21 mouse cellular contexts compared by ENCODE assay signal in the genomic region with DNA sequence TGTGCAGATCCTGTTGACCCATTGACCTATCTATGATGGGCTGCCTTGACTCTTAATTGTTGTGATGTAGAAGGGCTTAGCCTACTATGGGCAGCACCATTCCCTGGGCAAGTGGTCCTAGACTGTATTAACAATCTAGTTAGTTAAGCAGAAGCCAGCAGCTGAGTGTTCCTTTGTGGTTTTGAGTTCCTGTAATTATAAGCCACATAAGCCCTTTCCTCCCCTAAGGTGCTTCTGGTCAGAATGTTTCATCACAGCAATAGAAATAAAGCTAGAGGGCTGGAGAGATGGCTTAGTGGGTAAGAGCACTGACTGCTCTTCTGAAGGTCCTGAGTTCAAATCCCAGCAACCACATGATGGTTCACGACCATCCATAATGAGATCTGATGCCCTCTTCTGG. TPM values are rescaled to one million over a fixed set of nuclear protein-coding genes. Genes with fewer than 3 reads are reported as not detected.
DNase-seq lines count a peak whose midpoint lies in the region; ATAC-seq lines count a peak whose summit lies in the region.
"Had no signal": no experiment of that assay in that cellular context is flagged by ENCODE, and none has a peak within 500 bp of the region (broad histone marks: within the 10 kb centered on the region; RNA-seq: fewer than 3 reads in every experiment).

No protein-coding gene starts in this region.

- peak; percentile 85 for DNase-seq in 416B (ENCODE audit: low read depth)
- DNase-seq in left cerebral cortex, adult 8-10 months (ENCODE audit: low spot score in 2 of 2), result no peak
- no peak for DNase-seq in neural tube, embryonic 10.5 days (ENCODE audit: extremely low spot score, low spot score)
- no peak for DNase-seq in natural killer cell, adult 2 months (ENCODE audit: low spot score in 2 of 2)
- no peak for DNase-seq in lung, postnatal 4 days
- DNase-seq: adrenal gland, adult 2 months; adrenal gland, adult 8-10 months; adrenal gland, postnatal 10 days; adrenal gland, postnatal 25 days; adrenal gland, postnatal 36 days; B cell, adult 2 months; cerebellum, adult 11 months; cerebellum, adult 11-12 months; cerebellum, adult 18-20 months had no signal

- peak; percentile 70 for ATAC-seq in granulocyte monocyte progenitor cell, adult 5-6 weeks (replicated peaks; ENCODE audit: poor library complexity, severe bottlenecking)
- ATAC-seq in megakaryocyte, adult 5-6 weeks (ENCODE audit: poor library complexity, severe bottlenecking), result peak; percentile 71
- peak; percentile 64; the same call in 1 of the 2 replicates for ATAC-seq in megakaryocyte progenitor cell, adult 5-6 weeks (replicated peaks; ENCODE audit: poor library complexity)
- ATAC-seq: activated CD4-positive, CD25-positive, alpha-beta regulatory T cell, adult 4 months; CD4-positive, CD25-positive, alpha-beta regulatory T cell, adult 4 months; Patski had no signal

RNA-seq across cellular contexts. Expression of a gene that starts 8.2 kb away (rescaled TPM):
- 6.9 and 10.4 TPM in 2 replicates for total RNA-seq in granulocyte monocyte progenitor cell, adult 5-6 weeks (2014; fragmentation: Nextera tagmentation)
- total RNA-seq in granulocyte monocyte progenitor cell, adult 5-6 weeks (2017), result 3.4 and 3.7 TPM in 2 replicates
- total RNA-seq in megakaryocyte, adult 5-6 weeks (2015), result 3.2 and 3.4 TPM in 2 replicates
- 1.5 and 2.4 TPM in 2 replicates for total RNA-seq in megakaryocyte, adult 5-6 weeks (2017)
- total RNA-seq in megakaryocyte progenitor cell, adult 5-6 weeks (2015), result 4.8 and 5.0 TPM in 2 replicates
- total RNA-seq in megakaryocyte progenitor cell, adult 5-6 weeks (2017), result 2.4 and 5.7 TPM in 2 replicates
- total RNA-seq in left cerebral cortex, adult 8-10 months (2022), result 10 to 100 TPM; 21.8 to 24.5 (median 22.0) TPM

RNA-seq across cellular contexts. Expression of a gene that starts 12.0 kb away (rescaled TPM):
- total RNA-seq in granulocyte monocyte progenitor cell, adult 5-6 weeks (2014; fragmentation: Nextera tagmentation), result 26.0 and 30.1 TPM in 2 replicates
- 17.3 and 40.0 TPM in 2 replicates for total RNA-seq in granulocyte monocyte progenitor cell, adult 5-6 weeks (2017)
- 14.9 and 16.2 TPM in 2 replicates for total RNA-seq in megakaryocyte, adult 5-6 weeks (2015)
- 30.8 and 32.9 TPM in 2 replicates for total RNA-seq in megakaryocyte, adult 5-6 weeks (2017)
- total RNA-seq in megakaryocyte progenitor cell, adult 5-6 weeks (2015), result 25.4 and 26.1 TPM in 2 replicates
- total RNA-seq in megakaryocyte progenitor cell, adult 5-6 weeks (2017), result 32.1 and 43.8 TPM in 2 replicates
- total RNA-seq in left cerebral cortex, adult 8-10 months (2022), result 10 to 100 TPM; 61.0 to 72.7 (median 62.6) TPM

RNA-seq across cellular contexts. Expression of a gene that starts 19.0 kb away (rescaled TPM):
- 0.58 and 2.0 TPM in 2 replicates for total RNA-seq in granulocyte monocyte progenitor cell, adult 5-6 weeks (2014; fragmentation: Nextera tagmentation)
- 0.90 and 1.3 TPM in 2 replicates for total RNA-seq in granulocyte monocyte progenitor cell, adult 5-6 weeks (2017)
- 0.18 and 0.25 TPM in 2 replicates for total RNA-seq in megakaryocyte, adult 5-6 weeks (2015)
- total RNA-seq in megakaryocyte, adult 5-6 weeks (2017), result 0.44 and 0.49 TPM in 2 replicates
- 0.05 and 0.27 TPM in 2 replicates for total RNA-seq in megakaryocyte progenitor cell, adult 5-6 weeks (2015)
- total RNA-seq in megakaryocyte progenitor cell, adult 5-6 weeks (2017), result 0.62 and 1.8 TPM in 2 replicates
- 1 to 10 TPM; 6.9 to 8.3 (median 7.7) TPM for total RNA-seq in left cerebral cortex, adult 8-10 months (2022)

RNA-seq across cellular contexts. Expression of a gene that starts 37.8 kb away (rescaled TPM):
- 56.9 and 57.9 TPM in 2 replicates for total RNA-seq in granulocyte monocyte progenitor cell, adult 5-6 weeks (2014; fragmentation: Nextera tagmentation)
- 44.0 and 45.4 TPM in 2 replicates for total RNA-seq in granulocyte monocyte progenitor cell, adult 5-6 weeks (2017)
- 83.4 and 85.5 TPM in 2 replicates for total RNA-seq in megakaryocyte, adult 5-6 weeks (2015)
- total RNA-seq in megakaryocyte, adult 5-6 weeks (2017), result 50.3 and 64.2 TPM in 2 replicates
- 61.4 and 64.5 TPM in 2 replicates for total RNA-seq in megakaryocyte progenitor cell, adult 5-6 weeks (2015)
- total RNA-seq in megakaryocyte progenitor cell, adult 5-6 weeks (2017), result 36.7 and 38.0 TPM in 2 replicates
- total RNA-seq in left cerebral cortex, adult 8-10 months (2022), result 10 to 100 TPM; 56.1 to 65.9 (median 61.6) TPM

RNA-seq across cellular contexts. Expression of a gene that starts 54.7 kb away (rescaled TPM):
- total RNA-seq in granulocyte monocyte progenitor cell, adult 5-6 weeks (2014; fragmentation: Nextera tagmentation), result not detected in 2 replicates
- total RNA-seq in granulocyte monocyte progenitor cell, adult 5-6 weeks (2017), result not detected in 2 replicates
- not detected in 2 replicates for total RNA-seq in megakaryocyte, adult 5-6 weeks (2015)
- not detected in 2 replicates for total RNA-seq in megakaryocyte, adult 5-6 weeks (2017)
- not detected in 2 replicates for total RNA-seq in megakaryocyte progenitor cell, adult 5-6 weeks (2015)
- not detected in 2 replicates for total RNA-seq in megakaryocyte progenitor cell, adult 5-6 weeks (2017)
- 1 to 10 TPM; 2.4 to 3.7 (median 3.4) TPM for total RNA-seq in left cerebral cortex, adult 8-10 months (2022)
- total RNA-seq: CH12.LX had no signal
